Mouse (Mus musculus) midbrain, embryonic 15.5 days (tissue): ENCODE data around the gene Plscr4. TPM values are rescaled to one million over a fixed set of nuclear protein-coding genes. Genes with fewer than 3 reads are reported as not detected.

Source experiments
- ATAC-seq: fragments of 200-750 bp; cut with Nextera tagmentation; replicated peaks from 2 replicates; pipeline ENCODE4 v1.8.0; 2017; ENCODE audit warnings: moderate TSS enrichment
- H3K27ac ChIP-seq: fragments of 300-500 bp; sonication (generic); 2 replicates; pipeline ENCODE4 v1.5.1; 2015; ENCODE audit warnings: mild to moderate bottlenecking, inconsistent platforms
- H3K27me3 ChIP-seq: fragments of 300-500 bp; sonication (generic); replicated peaks from 2 replicates; pipeline ENCODE4 v1.6.1; 2015; ENCODE audit warnings: inconsistent platforms
- H3K36me3 ChIP-seq: fragments of 300-500 bp; sonication (generic); replicated peaks from 2 replicates; pipeline ENCODE4 v1.6.1; 2015; ENCODE audit warnings: inconsistent platforms
- H3K4me1 ChIP-seq: fragments of 300-500 bp; sonication (generic); 2 replicates; pipeline ENCODE4 v1.6.1; 2015; ENCODE audit warnings: inconsistent platforms
- H3K4me2 ChIP-seq: fragments of 300-500 bp; sonication (generic); 2 replicates; pipeline ENCODE4 v1.6.1; 2015; ENCODE audit warnings: inconsistent platforms, mild to moderate bottlenecking, moderate library complexity
- H3K4me3 ChIP-seq: fragments of 300-500 bp; sonication (generic); 2 replicates; pipeline ENCODE4 v1.5.1; 2015; ENCODE audit warnings: mild to moderate bottlenecking, inconsistent platforms
- H3K9ac ChIP-seq: fragments of 300-500 bp; sonication (generic); 2 replicates; pipeline ENCODE4 v1.6.1; 2015; ENCODE audit warnings: mild to moderate bottlenecking, inconsistent platforms
- H3K9me3 ChIP-seq: fragments of 300-500 bp; sonication (generic); 2 replicates; pipeline ENCODE4 v1.6.1; 2016; ENCODE audit warnings: inconsistent platforms
- whole genome bisulfite sequencing: fragments of 180-500 bp; shearing (Covaris S2); methylation state at CpG from one replicate; pipeline ENCODE4 v1.1.7; 2015; ENCODE audit warnings: mixed read lengths; 5-methylcytosine and 5-hydroxymethylcytosine counted together
- polyA plus RNA-seq: library from polyadenylated mRNA; unstranded; fragments of >200 nt; fragmentation: Nextera tagmentation; extraction: Ambion mirVana; gene quantifications from 2 replicates; pipeline ENCODE4 v1.2.1, GENCODE M21; 2015

Plscr4 gene
- polyA plus RNA-seq, 1 experiment from 2014 or later, result 1.2 TPM

DNA sequence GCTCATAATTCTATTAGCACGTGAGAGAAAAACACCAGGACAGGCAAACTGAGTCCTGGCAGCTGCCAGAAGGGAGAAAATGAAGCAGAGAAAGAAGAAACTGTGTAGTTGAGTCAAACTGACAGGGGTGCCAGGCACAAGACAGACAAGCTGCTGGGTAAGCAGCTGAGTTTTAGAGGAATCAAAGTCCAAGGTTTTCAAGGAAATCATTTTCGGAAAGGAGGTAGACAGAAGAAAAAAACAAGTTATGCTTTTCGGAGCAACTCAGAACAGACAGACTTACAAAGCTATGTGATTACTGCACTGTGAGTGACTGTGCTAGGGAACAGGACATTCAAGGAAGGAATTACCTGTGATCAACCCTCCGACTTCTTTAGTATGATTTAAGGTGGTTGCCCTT is 67.3 kb downstream of the Plscr4 start:
- no peak for ATAC-seq
- no peaks in the 10 kb centered on the region for H3K27me3 ChIP-seq
- no peaks in the 10 kb centered on the region for H3K4me1 ChIP-seq
- no peak overlapping the region for H3K9ac ChIP-seq
- no peaks in the 10 kb centered on the region for H3K9me3 ChIP-seq
- H3K4me3 ChIP-seq, result no peak overlapping the region
- H3K36me3 ChIP-seq, result no peaks in the 10 kb centered on the region
- WGBS, result 81% methylated on average over 4 of the region's 4 CpGs
- no peak overlapping the region for H3K4me2 ChIP-seq
- H3K27ac ChIP-seq, result no peak overlapping the region

DNA sequence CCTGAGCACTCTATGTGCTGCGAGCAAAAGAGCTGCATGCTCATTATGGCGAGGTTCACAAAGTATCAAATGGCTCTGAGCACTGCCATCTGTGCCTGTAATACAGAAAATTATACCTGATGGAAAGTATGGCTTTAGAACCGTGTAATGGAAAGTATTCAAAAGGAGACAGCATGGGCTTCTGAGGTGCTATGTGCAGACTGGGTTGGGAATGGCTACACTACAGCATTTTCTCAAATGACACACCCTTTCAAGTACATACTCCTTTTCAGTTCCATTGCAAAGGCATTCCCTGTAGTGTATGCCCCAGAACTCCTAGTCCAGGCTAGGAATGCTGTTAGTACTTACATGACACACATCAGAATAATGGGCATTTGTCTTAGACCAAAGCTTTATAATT is 72.9 kb downstream of the Plscr4 start:
- no peak for ATAC-seq
- 79% methylated on average over 3 of the region's 3 CpGs for WGBS
- Histone ChIP-seq H3K4me1 (no peaks in the 10 kb centered on the region), H3K36me3 (no peaks in the 10 kb centered on the region), H3K9ac (no peak overlapping the region), H3K9me3 (no peaks in the 10 kb centered on the region), H3K27me3 (no peaks in the 10 kb centered on the region), H3K4me3 (no peak overlapping the region), H3K4me2 (no peak overlapping the region), H3K27ac (no peak overlapping the region)

DNA sequence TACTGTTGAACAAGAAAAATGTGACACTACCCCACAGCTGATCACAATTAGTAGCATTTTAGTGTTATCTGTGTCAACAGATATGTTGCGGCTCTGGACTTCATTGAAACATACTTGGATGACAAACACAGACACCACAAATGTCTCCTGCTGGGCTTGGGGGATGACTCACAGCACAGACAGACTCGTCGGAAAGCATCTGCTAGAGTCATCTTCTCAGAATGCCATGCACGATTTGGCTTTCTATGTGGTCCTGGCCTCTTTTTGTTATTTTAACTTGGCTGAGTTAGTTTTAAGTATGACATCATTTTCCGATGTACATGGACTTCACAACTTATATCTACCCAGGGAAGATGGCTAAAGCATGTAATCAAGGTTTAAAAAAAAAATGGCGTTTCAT is 80.6 kb downstream of the Plscr4 start:
- WGBS, result 82% methylated on average over 6 of the region's 6 CpGs
- no peak for ATAC-seq
- no peaks in the 10 kb centered on the region for H3K9me3 ChIP-seq

DNA sequence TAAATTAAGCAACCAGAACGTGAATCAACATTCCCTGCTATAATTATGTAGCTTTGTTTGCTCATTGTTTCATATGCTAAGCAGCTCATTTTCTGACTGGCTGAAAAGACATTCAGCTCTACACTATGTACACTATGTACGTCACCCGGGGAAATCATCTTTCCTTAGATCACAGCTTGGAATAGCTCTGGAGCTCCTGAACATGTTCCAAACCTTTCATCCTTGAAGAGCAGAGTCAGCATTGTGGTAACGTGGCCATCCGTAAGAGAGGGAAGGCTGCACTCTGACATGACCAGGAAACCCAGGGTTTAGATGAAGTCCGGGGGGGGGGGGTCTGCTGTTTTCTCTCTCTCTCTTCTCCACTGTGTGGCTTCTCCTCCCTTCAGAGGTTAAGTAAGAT is 81.0 kb downstream of the Plscr4 start:
- H3K9ac ChIP-seq, result no peak overlapping the region
- peaks cover 11% of the 10 kb centered on the region for H3K4me1 ChIP-seq
- 54% methylated on average over 6 of the region's 6 CpGs for WGBS
- ATAC-seq, result no peak
- no peaks in the 10 kb centered on the region for H3K27me3 ChIP-seq
- no peak overlapping the region for H3K4me3 ChIP-seq
- H3K4me2 ChIP-seq, result no peak overlapping the region
- H3K9me3 ChIP-seq, result no peaks in the 10 kb centered on the region
- no peak overlapping the region for H3K27ac ChIP-seq
- H3K36me3 ChIP-seq, result no peaks in the 10 kb centered on the region

More for the DNA sequence above, 80.6 kb downstream of the Plscr4 start:
- H3K27ac ChIP-seq, result no peak overlapping the region
- no peaks in the 10 kb centered on the region for H3K27me3 ChIP-seq
- H3K9ac ChIP-seq, result no peak overlapping the region
- H3K4me2 ChIP-seq, result no peak overlapping the region
- H3K36me3 ChIP-seq, result no peaks in the 10 kb centered on the region
- no peak overlapping the region for H3K4me3 ChIP-seq
- peaks cover 7% of the 10 kb centered on the region for H3K4me1 ChIP-seq

Other genes starting within 250 kb of the Plscr4 start
- 8.6 and 8.9 TPM in 2 replicates for gene Plscr1, start 207.6 kb upstream of the Plscr4 start, polyA plus RNA-seq
- 1.5 and 1.9 TPM in 2 replicates for gene Plscr2, start 181.8 kb upstream of the Plscr4 start, polyA plus RNA-seq
- not detected in 2 replicates for gene 1700057G04Rik, start 148.0 kb upstream of the Plscr4 start, polyA plus RNA-seq
- gene Plod2, start 84.8 kb downstream of the Plscr4 start, polyA plus RNA-seq, result 11.0 and 11.8 TPM in 2 replicates